Mouse (Mus musculus) cortical plate, adult 2 months (tissue): ENCODE measurements around the gene Sobp.

Source experiments
- CTCF ChIP-seq: fragments of 200-500 bp; IDR thresholded peaks from 2 replicates; pipeline ENCODE4 v1.5.1; 2011; ENCODE audit warnings: mild to moderate bottlenecking, control low read depth, low read length; ENCODE audit not compliant: insufficient read depth; ENCODE audit errors: extremely low read depth
- POLR2A ChIP-seq: fragments of 200-500 bp; IDR thresholded peaks from 2 replicates; pipeline ENCODE4 v1.6.1; 2011; ENCODE audit warnings: mild to moderate bottlenecking, low read length, control low read depth; ENCODE audit not compliant: insufficient read depth; ENCODE audit errors: extremely low read depth

GRCm38 (mm10) chr10:43083288-43084086 is 90.8 kb downstream of the Sobp start:
- TF ChIP-seq CTCF (no peak), POLR2A (no peak)
